Mouse (Mus musculus): ENCODE measurements at regions not wholly inside any gene's neighbourhood (a gene's known extent, or its start where the extent isn't known, plus 50 kb on each side); places are given as distances from the start of the nearest gene placed in this dataset.
"Not testable (repeated sequence)": the region's sequence is repeated elsewhere in the genome, so short reads cannot be mapped to it uniquely, and the experiment has no call there.

GRCm38 (mm10) chr3:78586639-78587038 lies 699.7 kb downstream of the Rapgef2 start:
- DNase-seq (ENCODE audit: low read depth, low spot score) = no peak
- Histone ChIP-seq H3K27me3 (ENCODE audit: control insufficient read depth, insufficient read depth, low read length, poor library complexity, severe bottlenecking) (no peaks in the 10 kb centered on the region), H3K36me3 (ENCODE audit: control insufficient read depth, insufficient read depth, low read length, poor library complexity, severe bottlenecking) (no peaks in the 10 kb centered on the region)

GRCm38 (mm10) chr3:78581868-78582267 lies 704.4 kb downstream of the Rapgef2 start:
- Histone ChIP-seq H3K36me3 (ENCODE audit: control insufficient read depth, insufficient read depth, low read length, poor library complexity, severe bottlenecking) (no peaks in the 10 kb centered on the region), H3K27me3 (ENCODE audit: control insufficient read depth, insufficient read depth, low read length, poor library complexity, severe bottlenecking) (no peaks in the 10 kb centered on the region; the same call in 1 of the 2 replicates)
- DNase-seq (ENCODE audit: low read depth, low spot score) = no peak

GRCm38 (mm10) chr3:78581100-78581499 lies 705.2 kb downstream of the Rapgef2 start:
- H3K36me3 ChIP-seq (ENCODE audit: control insufficient read depth, insufficient read depth, low read length, poor library complexity, severe bottlenecking) = no peaks in the 10 kb centered on the region
- no peaks in the 10 kb centered on the region; the same call in 1 of the 2 replicates for H3K27me3 ChIP-seq (ENCODE audit: control insufficient read depth, insufficient read depth, low read length, poor library complexity, severe bottlenecking)
- no peak for DNase-seq (ENCODE audit: low read depth, low spot score)

- no peak for DNase-seq (ENCODE audit: low read depth, low spot score)
- H3K27me3 ChIP-seq (ENCODE audit: control insufficient read depth, insufficient read depth, low read length, poor library complexity, severe bottlenecking) = no peaks in the 10 kb centered on the region; the same call in 1 of the 2 replicates
- no peaks in the 10 kb centered on the region for H3K36me3 ChIP-seq (ENCODE audit: control insufficient read depth, insufficient read depth, low read length, poor library complexity, severe bottlenecking)
These were observed 710.5 kb downstream of the Rapgef2 start for GRCm38 (mm10) chr3:78575667-78576464.

GRCm38 (mm10) chr3:78574807-78575206 lies 711.5 kb downstream of the Rapgef2 start:
- no peaks in the 10 kb centered on the region; the same call in 1 of the 2 replicates for H3K27me3 ChIP-seq (ENCODE audit: control insufficient read depth, insufficient read depth, low read length, poor library complexity, severe bottlenecking)
- DNase-seq (ENCODE audit: low read depth, low spot score) = no peak
- H3K36me3 ChIP-seq (ENCODE audit: control insufficient read depth, insufficient read depth, low read length, poor library complexity, severe bottlenecking) = no peaks in the 10 kb centered on the region

GRCm38 (mm10) chr3:78573299-78573698 lies 713.0 kb downstream of the Rapgef2 start:
- H3K27me3 ChIP-seq (ENCODE audit: control insufficient read depth, insufficient read depth, low read length, poor library complexity, severe bottlenecking) = no peaks in the 10 kb centered on the region; the same call in 1 of the 2 replicates
- no peak for DNase-seq (ENCODE audit: low read depth, low spot score)
- no peaks in the 10 kb centered on the region for H3K36me3 ChIP-seq (ENCODE audit: control insufficient read depth, insufficient read depth, low read length, poor library complexity, severe bottlenecking)

GRCm38 (mm10) chr3:78564926-78565325 lies 721.4 kb downstream of the Rapgef2 start:
- DNase-seq (ENCODE audit: low read depth, low spot score); H3K36me3 ChIP-seq (ENCODE audit: control insufficient read depth, insufficient read depth, low read length, poor library complexity, severe bottlenecking); H3K27me3 ChIP-seq (ENCODE audit: control insufficient read depth, insufficient read depth, low read length, poor library complexity, severe bottlenecking): not testable (repeated sequence)
